Mouse (Mus musculus): ENCODE results near the gene Rcbtb1. TPM values are rescaled to one million over a fixed set of nuclear protein-coding genes. Genes with fewer than 3 reads are reported as not detected.
"Not testable (repeated sequence)": the region's sequence is repeated elsewhere in the genome, so short reads cannot be mapped to it uniquely, and the experiment has no call there.

Rcbtb1 gene
- polyA plus RNA-seq, 1 experiment from 2014 or later: 29.1 TPM

GRCm38 (mm10) chr14:59260056-59260455, 59.0 kb downstream of the Rcbtb1 start, which contains the start of gene Gm6904:
Gm6904 (minus strand) TSS chr14:59260216.
- Histone ChIP-seq H3K9ac (ENCODE audit: low read depth, low read length) (no peak within 1 kb of the TSS), H3K4me2 (replicated peaks; ENCODE audit: low read depth) (no peak within 1 kb of the TSS), H3K9me3 (ENCODE audit: control insufficient read depth) (no peaks in the 10 kb centered on the region), H3K27me3 (replicated peaks; ENCODE audit: control insufficient read depth, insufficient read depth, low read length) (no peaks in the 10 kb centered on the region), H3K4me1 (replicated peaks; ENCODE audit: control insufficient read depth, insufficient read depth, low read length) (no peaks in the 10 kb centered on the region), H3K27ac (ENCODE audit: low read depth, low read length) (no peak within 1 kb of the TSS), H3K4me3 (ENCODE audit: low read depth, low read length) (no peak within 1 kb of the TSS), H3K36me3 (ENCODE audit: control insufficient read depth, insufficient read depth) (no peaks in the 10 kb centered on the region)
- no peak for TF ChIP-seq CTCF (IDR thresholded peaks at IDR 0.05; ENCODE audit: low read depth)
- WGBS: 42% methylated on average over 3 of the region's 3 CpGs
- no peak for ATAC-seq

GRCm38 (mm10) chr14:59274961-59275360, 74.0 kb downstream of the Rcbtb1 start:
- not testable (repeated sequence) for H3K9ac ChIP-seq (ENCODE audit: low read depth, low read length); H3K9me3 ChIP-seq (ENCODE audit: control insufficient read depth); H3K27me3 ChIP-seq (replicated peaks; ENCODE audit: control insufficient read depth, insufficient read depth, low read length); H3K4me1 ChIP-seq (replicated peaks; ENCODE audit: control insufficient read depth, insufficient read depth, low read length); H3K4me2 ChIP-seq (replicated peaks; ENCODE audit: low read depth); ATAC-seq; H3K27ac ChIP-seq (ENCODE audit: low read depth, low read length); H3K36me3 ChIP-seq (ENCODE audit: control insufficient read depth, insufficient read depth); H3K4me3 ChIP-seq (ENCODE audit: low read depth, low read length)
- 86% methylated on average over 4 of the region's 4 CpGs for WGBS

Other genes with a start within 250 kb of the Rcbtb1 start
- gene 1700129C05Rik, start 58.3 kb upstream of the Rcbtb1 start, polyA plus RNA-seq (2015; fragmentation: Nextera tagmentation; extraction: Ambion mirVana): not detected in 2 replicates
- not detected in 2 replicates for gene Gm5142, start 22.5 kb upstream of the Rcbtb1 start, polyA plus RNA-seq (2015; fragmentation: Nextera tagmentation; extraction: Ambion mirVana)
- not detected in 2 replicates for gene Gm6904, start 59.0 kb downstream of the Rcbtb1 start, polyA plus RNA-seq (2015; fragmentation: Nextera tagmentation; extraction: Ambion mirVana)
- gene Phf11a, start 96.3 kb downstream of the Rcbtb1 start, polyA plus RNA-seq (2015; fragmentation: Nextera tagmentation; extraction: Ambion mirVana): not detected in 2 replicates
- 0.97 and 1.0 TPM in 2 replicates for gene Phf11b, start 140.1 kb downstream of the Rcbtb1 start, polyA plus RNA-seq (2015; fragmentation: Nextera tagmentation; extraction: Ambion mirVana)
- 4.5 and 5.1 TPM in 2 replicates for gene Phf11d, start 164.3 kb downstream of the Rcbtb1 start, polyA plus RNA-seq (2015; fragmentation: Nextera tagmentation; extraction: Ambion mirVana)
- 0.39 and 0.40 TPM in 2 replicates for gene Phf11c, start 194.2 kb downstream of the Rcbtb1 start, polyA plus RNA-seq (2015; fragmentation: Nextera tagmentation; extraction: Ambion mirVana)
- 5.3 and 6.9 TPM in 2 replicates for gene Setdb2, start 239.7 kb downstream of the Rcbtb1 start, polyA plus RNA-seq (2015; fragmentation: Nextera tagmentation; extraction: Ambion mirVana)
- gene Cab39l, start 239.8 kb downstream of the Rcbtb1 start, polyA plus RNA-seq (2015; fragmentation: Nextera tagmentation; extraction: Ambion mirVana): 18.1 and 19.0 TPM in 2 replicates

All from intestine, postnatal 0 days (tissue).